Mouse (Mus musculus) liver, embryonic 15.5 days (tissue): ENCODE measurements around the gene 0610010K14Rik. TPM values are rescaled to one million over a fixed set of nuclear protein-coding genes. Genes with fewer than 3 reads are reported as not detected.

ENCODE experiments used
- ATAC-seq: fragments of 200-750 bp; cut with Nextera tagmentation; 2 replicates; pipeline ENCODE4 v1.8.0; 2017; ENCODE audit warnings: moderate number of reproducible peaks, mild to moderate bottlenecking, moderate library complexity; ENCODE audit not compliant: insufficient read depth
- H3K27ac ChIP-seq: fragments of 300-500 bp; sonication (generic); replicated peaks from 2 replicates; pipeline ENCODE4 v1.5.1; 2015; ENCODE audit warnings: mild to moderate bottlenecking, inconsistent platforms
- H3K27me3 ChIP-seq: fragments of 300-500 bp; sonication (generic); 2 replicates; pipeline ENCODE4 v1.6.1; 2015; ENCODE audit warnings: mild to moderate bottlenecking, inconsistent platforms
- H3K36me3 ChIP-seq: fragments of 300-500 bp; sonication (generic); replicated peaks from 2 replicates; pipeline ENCODE4 v1.6.1; 2015; ENCODE audit warnings: moderate library complexity, mild to moderate bottlenecking, inconsistent platforms
- H3K4me1 ChIP-seq: fragments of 300-500 bp; sonication (generic); replicated peaks from 2 replicates; pipeline ENCODE4 v1.6.1; 2015; ENCODE audit warnings: inconsistent platforms
- H3K4me2 ChIP-seq: fragments of 300-500 bp; sonication (generic); 2 replicates; pipeline ENCODE4 v1.6.1; 2015; ENCODE audit warnings: moderate library complexity, mild to moderate bottlenecking, inconsistent platforms
- H3K4me3 ChIP-seq: fragments of 300-500 bp; sonication (generic); replicated peaks from 2 replicates; pipeline ENCODE4 v1.5.1; 2015; ENCODE audit warnings: mild to moderate bottlenecking, inconsistent platforms
- H3K9ac ChIP-seq: fragments of 300-500 bp; sonication (generic); 2 replicates; pipeline ENCODE4 v1.6.1; 2015; ENCODE audit warnings: moderate library complexity, mild to moderate bottlenecking, inconsistent platforms
- H3K9me3 ChIP-seq: fragments of 300-500 bp; sonication (generic); replicated peaks from 2 replicates; pipeline ENCODE4 v1.6.1; 2016; ENCODE audit warnings: inconsistent platforms
- WGBS: fragments of 180-500 bp; shearing (Covaris S2); methylation state at CpG from one replicate; pipeline ENCODE4 v1.1.7; 2015; ENCODE audit warnings: mixed read lengths; ENCODE audit not compliant: insufficient replicate concordance; 5-methylcytosine and 5-hydroxymethylcytosine counted together
- polyA plus RNA-seq: library from polyadenylated mRNA; unstranded; fragments of >200 nt; fragmentation: Nextera tagmentation; extraction: Ambion mirVana; gene quantifications from 2 replicates; pipeline ENCODE4 v1.2.1, GENCODE M21; 2015

The 0610010K14Rik gene
- polyA plus RNA-seq = 57.1 and 62.2 TPM in 2 replicates

DNA sequence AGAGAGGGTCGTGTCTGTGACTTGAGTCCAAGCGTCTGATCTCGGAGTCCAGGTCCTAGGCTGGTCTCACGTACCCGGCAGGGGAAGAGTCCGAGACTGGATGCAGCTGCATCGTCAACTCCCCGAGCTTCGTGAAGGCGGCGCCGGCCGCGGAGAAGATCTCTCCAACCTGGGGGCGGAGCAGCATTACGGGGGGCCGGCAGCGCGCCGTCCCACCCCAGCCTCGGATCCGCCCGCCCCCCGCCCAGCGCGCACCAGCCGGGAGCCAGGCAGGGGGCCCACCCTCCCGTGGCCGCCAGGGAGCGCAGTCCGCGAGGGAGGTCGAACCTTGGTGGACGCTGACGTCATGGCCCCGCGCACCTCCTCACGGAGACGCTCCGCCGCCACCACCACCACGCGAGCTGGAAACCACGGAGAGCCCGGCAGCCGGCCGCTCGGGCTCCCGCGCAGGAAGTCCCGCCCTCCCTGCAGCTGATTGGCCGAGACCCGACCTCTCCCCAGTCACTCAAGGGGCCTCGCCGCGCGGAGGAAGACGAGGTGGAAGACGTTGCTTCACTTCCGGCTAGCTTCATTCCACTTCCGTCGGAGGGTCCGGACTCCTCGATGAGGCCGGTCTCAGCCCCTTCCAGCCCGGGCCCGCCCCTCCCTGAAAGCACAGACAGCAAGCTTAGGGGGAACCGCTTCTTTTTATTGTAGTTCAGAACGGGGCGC is at the start of gene 0610010K14Rik:
TSS of gene 0610010K14Rik (minus strand) at position 458 of the 711 bp plus-strand sequence.
- H3K9ac ChIP-seq = peak within 1 kb of the TSS; percentile 96
- peak within 1 kb of the TSS; percentile 93 for H3K4me3 ChIP-seq
- peak; percentile 90 for ATAC-seq
- H3K9me3 ChIP-seq = no peaks in the 10 kb centered on the region
- WGBS = under 1% methylated on average over 70 of the region's 70 CpGs
- peaks cover 18% of the 10 kb centered on the region for H3K36me3 ChIP-seq
- H3K4me2 ChIP-seq = peak within 1 kb of the TSS; percentile 92
- H3K27ac ChIP-seq = peak within 1 kb of the TSS; percentile 96
- peaks cover 1% of the 10 kb centered on the region; the same call in 1 of the 2 replicates for H3K27me3 ChIP-seq
- peaks cover 61% of the 10 kb centered on the region for H3K4me1 ChIP-seq

DNA sequence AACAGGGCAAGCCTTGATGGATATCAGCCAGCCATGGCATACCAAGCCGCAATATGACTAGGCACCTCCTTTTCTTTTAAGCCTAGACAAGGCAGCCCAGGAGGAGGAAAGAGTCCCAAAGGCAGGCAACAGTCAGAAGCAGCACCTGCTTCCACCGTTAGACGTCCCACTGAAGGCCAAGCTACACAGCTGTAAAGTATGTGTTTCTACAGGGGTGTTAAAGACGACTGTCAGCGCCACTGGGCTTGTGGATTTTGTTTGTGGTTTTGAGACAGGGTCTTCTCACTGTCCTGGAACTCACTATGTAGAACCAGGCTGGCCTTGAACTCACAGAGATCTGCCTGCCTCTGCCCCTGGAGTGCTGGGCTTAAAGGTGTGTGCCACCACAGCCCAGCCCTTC is 48.0 kb upstream of the 0610010K14Rik start:
- Histone ChIP-seq H3K9ac (no peak overlapping the region), H3K27ac (no peak overlapping the region), H3K4me2 (no peak overlapping the region), H3K4me3 (no peak overlapping the region), H3K36me3 (no peaks in the 10 kb centered on the region), H3K4me1 (no peaks in the 10 kb centered on the region), H3K27me3 (peaks cover 6% of the 10 kb centered on the region), H3K9me3 (no peaks in the 10 kb centered on the region)
- WGBS = 52% methylated on average over 5 of the region's 5 CpGs
- no peak for ATAC-seq

DNA sequence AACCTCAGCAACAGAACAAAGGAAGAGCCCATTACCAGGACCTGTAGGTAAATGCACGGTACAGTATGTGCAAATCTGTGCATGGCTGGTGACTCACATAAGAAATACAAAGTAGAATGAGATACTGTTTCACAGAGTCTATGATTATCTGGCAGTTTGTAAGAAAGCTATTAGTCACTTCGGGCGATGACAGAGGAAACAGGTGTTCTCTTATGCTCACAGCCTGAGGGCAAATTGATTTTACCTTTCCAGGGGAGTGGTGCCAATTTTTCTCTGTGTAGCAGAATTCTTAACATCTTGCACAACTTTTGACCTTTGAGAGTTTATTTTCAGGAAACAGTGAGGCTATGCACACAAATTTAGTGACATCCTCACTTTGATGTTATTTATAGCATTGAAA is 47.0 kb upstream of the 0610010K14Rik start:
- Histone ChIP-seq H3K4me2 (no peak overlapping the region), H3K27me3 (peaks cover 6% of the 10 kb centered on the region), H3K36me3 (no peaks in the 10 kb centered on the region), H3K27ac (no peak overlapping the region), H3K9ac (no peak overlapping the region), H3K4me3 (no peak overlapping the region), H3K4me1 (no peaks in the 10 kb centered on the region), H3K9me3 (no peaks in the 10 kb centered on the region)
- ATAC-seq = no peak
- WGBS = 41% methylated on average over 3 of the region's 3 CpGs

DNA sequence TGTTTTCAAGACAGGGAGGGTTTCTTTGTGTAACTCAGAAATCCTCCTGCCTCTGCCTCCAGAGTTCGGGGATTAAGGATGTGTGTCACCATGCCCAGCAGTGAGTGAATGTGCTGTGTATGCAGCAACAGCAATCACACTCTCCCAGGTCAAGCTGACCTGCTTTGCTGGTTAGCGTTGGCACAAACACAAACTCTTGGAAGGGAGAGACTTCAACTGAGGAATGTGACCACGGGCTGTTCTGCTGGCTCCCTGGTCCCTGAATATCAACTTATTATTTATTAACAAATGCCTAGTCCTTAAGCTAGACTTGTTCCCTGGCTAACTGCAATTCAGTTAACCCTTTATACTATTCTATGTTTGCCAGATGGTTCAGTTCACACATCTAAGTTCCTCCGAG is 46.0 kb upstream of the 0610010K14Rik start:
- no peaks in the 10 kb centered on the region for H3K9me3 ChIP-seq
- no peak overlapping the region for H3K4me3 ChIP-seq
- no peak for ATAC-seq
- 65% methylated on average over 4 of the region's 4 CpGs for WGBS
- H3K27me3 ChIP-seq = peaks cover 6% of the 10 kb centered on the region
- H3K9ac ChIP-seq = no peak overlapping the region
- no peaks in the 10 kb centered on the region for H3K36me3 ChIP-seq
- no peak overlapping the region for H3K4me2 ChIP-seq
- H3K27ac ChIP-seq = no peak overlapping the region
- no peaks in the 10 kb centered on the region for H3K4me1 ChIP-seq

DNA sequence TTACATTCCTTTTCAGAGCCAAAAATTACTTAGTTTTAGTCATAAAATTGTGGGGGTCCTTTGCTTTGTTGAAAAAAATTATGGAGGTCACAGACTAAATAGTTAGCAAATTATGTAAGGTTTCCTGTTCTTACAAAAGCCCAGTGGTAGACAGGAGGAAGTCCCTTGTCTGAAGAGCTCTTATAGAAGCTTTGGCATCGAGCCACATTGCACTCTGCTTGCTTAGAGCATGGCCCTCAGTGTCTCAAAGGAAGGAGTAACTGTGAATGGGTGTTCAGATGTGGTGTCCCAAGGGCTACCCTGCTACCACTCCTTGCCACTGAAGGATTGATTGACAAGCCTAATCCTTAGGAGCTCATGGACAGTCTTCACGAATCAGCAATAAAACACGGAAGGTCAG is 42.7 kb upstream of the 0610010K14Rik start:
- Histone ChIP-seq H3K36me3 (no peaks in the 10 kb centered on the region), H3K9me3 (no peaks in the 10 kb centered on the region), H3K4me1 (no peaks in the 10 kb centered on the region), H3K27ac (no peak overlapping the region), H3K9ac (no peak overlapping the region), H3K4me2 (no peak overlapping the region), H3K4me3 (no peak overlapping the region), H3K27me3 (no peaks in the 10 kb centered on the region)
- 31% methylated on average over 3 of the region's 3 CpGs for WGBS
- no peak for ATAC-seq

DNA sequence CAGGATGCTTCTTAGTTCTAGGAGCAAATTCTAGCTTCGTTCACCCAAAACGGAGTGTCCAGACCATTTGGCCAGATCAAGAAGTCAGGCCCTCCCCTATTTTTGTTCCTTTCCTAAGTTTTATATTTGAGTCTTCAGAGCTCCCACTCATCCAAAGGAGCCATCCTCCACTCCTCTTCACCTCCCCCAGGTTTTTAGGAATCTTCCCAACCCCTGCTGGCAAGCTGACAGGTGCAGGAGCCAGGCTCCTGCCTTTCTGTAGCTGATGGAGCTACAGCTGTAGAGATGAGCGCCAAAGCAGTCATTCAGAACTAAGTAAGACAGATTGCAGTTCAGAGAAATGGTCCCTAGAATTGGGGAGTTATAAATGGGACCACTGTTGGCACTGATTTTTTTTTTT is 41.2 kb upstream of the 0610010K14Rik start:
- Histone ChIP-seq H3K4me1 (no peaks in the 10 kb centered on the region), H3K4me3 (no peak overlapping the region), H3K4me2 (no peak overlapping the region), H3K36me3 (no peaks in the 10 kb centered on the region), H3K27me3 (no peaks in the 10 kb centered on the region), H3K27ac (no peak overlapping the region), H3K9me3 (no peaks in the 10 kb centered on the region), H3K9ac (no peak overlapping the region)
- WGBS = 61% methylated on average over 3 of the region's 3 CpGs
- no peak for ATAC-seq

DNA sequence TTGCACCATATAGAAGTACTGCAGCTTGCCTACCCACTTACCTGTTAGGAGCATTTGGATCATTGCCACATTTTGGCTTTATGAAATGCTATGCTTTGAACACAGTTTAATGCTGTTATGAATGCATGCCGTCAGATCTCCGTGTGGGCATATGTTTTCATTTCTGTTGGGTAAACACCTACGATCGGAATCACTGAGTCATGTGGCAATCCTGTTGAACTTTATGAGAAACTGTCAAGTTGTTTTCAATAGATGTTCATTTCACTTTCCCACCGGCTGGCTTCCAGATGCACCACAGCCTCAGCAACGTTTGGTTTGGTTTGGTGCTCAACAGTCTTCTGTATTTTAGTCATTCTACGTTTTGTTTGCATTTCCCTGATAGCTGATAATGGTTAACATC is 33.9 kb upstream of the 0610010K14Rik start:
- no peaks in the 10 kb centered on the region for H3K36me3 ChIP-seq
- H3K9ac ChIP-seq = no peak overlapping the region
- no peaks in the 10 kb centered on the region for H3K9me3 ChIP-seq
- no peaks in the 10 kb centered on the region for H3K27me3 ChIP-seq
- 65% methylated on average over 7 of the region's 7 CpGs for WGBS
- ATAC-seq = no peak
- no peak overlapping the region for H3K4me2 ChIP-seq
- no peaks in the 10 kb centered on the region for H3K4me1 ChIP-seq
- H3K4me3 ChIP-seq = no peak overlapping the region
- no peak overlapping the region for H3K27ac ChIP-seq

DNA sequence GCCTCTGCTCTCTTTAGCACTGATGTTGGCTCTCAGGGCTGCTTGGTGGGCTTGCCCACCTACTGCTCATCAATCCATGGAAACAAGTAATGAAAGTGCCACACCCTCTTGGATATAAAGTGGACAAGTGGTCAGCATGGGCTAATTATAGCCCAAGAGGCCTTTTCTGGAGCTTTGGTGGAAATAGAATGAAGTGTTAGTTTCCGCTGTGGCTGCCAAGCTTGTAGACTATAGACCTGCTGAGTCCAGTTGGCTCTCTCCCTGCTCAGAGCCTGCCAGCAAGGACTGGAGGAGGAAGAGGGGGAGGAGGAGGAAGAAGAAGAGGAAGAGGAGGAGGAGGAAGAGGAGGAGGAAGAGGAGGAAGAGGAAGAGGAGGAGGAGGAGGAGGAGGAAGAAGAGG is 28.7 kb upstream of the 0610010K14Rik start:
- H3K9me3 ChIP-seq = no peaks in the 10 kb centered on the region
- 89% methylated on average over 1 of the region's 1 CpGs for WGBS
- H3K27me3 ChIP-seq = no peaks in the 10 kb centered on the region; the same call in 1 of the 2 replicates
- no peaks in the 10 kb centered on the region for H3K36me3 ChIP-seq
- no peak overlapping the region for H3K27ac ChIP-seq
- H3K4me1 ChIP-seq = no peaks in the 10 kb centered on the region
- ATAC-seq = no peak
- no peak overlapping the region for H3K4me2 ChIP-seq
- H3K4me3 ChIP-seq = no peak overlapping the region
- no peak overlapping the region for H3K9ac ChIP-seq

DNA sequence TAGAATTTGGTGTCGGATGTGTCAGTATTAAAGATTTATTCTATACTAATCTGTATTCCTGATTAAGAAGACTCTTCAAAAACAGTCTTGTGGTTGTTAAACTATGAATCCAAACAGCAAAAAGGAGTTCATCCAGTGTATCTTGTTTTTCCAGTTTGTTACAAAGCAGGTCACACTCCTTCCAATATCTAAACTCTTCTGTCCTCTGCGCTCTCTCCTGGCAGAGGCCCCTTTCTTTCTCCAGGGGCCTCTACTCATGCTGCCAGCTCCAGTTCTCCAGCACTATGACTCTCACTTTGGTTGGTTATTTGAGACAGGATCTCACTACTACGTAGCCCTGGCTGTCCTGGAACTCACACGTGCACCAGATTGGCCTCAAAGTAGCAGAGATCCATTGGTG is 28.1 kb upstream of the 0610010K14Rik start:
- H3K9me3 ChIP-seq = no peaks in the 10 kb centered on the region
- peaks cover 1% of the 10 kb centered on the region; the same call in 1 of the 2 replicates for H3K27me3 ChIP-seq
- H3K4me3 ChIP-seq = no peak overlapping the region
- no peak overlapping the region for H3K4me2 ChIP-seq
- no peak overlapping the region for H3K9ac ChIP-seq
- no peaks in the 10 kb centered on the region for H3K4me1 ChIP-seq
- no peak for ATAC-seq
- 48% methylated on average over 4 of the region's 4 CpGs for WGBS
- H3K27ac ChIP-seq = no peak overlapping the region
- H3K36me3 ChIP-seq = no peaks in the 10 kb centered on the region

DNA sequence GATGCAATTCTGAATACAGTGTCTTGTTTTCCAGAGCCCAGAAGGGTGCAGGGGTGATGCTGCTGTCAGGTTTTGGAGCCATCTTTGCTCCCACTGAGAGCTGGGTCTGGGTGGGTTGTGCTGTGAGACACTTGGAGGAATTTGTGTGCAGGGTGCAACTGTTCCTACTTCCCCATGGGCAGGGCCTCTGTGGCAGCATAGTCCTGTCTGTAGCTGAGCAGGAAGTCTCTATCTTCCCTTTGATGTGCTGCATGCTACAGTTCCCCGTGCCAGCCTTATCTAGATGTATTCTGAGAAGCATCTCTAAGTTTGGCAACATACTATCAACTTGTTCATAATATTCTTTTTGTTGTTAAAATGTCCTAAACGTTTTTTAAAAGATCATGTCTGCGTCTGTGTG is 27.5 kb upstream of the 0610010K14Rik start:
- ATAC-seq = no peak
- Histone ChIP-seq H3K4me2 (no peak overlapping the region), H3K9me3 (no peaks in the 10 kb centered on the region), H3K4me3 (no peak overlapping the region), H3K27me3 (peaks cover 4% of the 10 kb centered on the region; the same call in 1 of the 2 replicates), H3K4me1 (no peaks in the 10 kb centered on the region), H3K36me3 (no peaks in the 10 kb centered on the region), H3K27ac (no peak overlapping the region), H3K9ac (no peak overlapping the region)
- 27% methylated on average over 3 of the region's 3 CpGs for WGBS

DNA sequence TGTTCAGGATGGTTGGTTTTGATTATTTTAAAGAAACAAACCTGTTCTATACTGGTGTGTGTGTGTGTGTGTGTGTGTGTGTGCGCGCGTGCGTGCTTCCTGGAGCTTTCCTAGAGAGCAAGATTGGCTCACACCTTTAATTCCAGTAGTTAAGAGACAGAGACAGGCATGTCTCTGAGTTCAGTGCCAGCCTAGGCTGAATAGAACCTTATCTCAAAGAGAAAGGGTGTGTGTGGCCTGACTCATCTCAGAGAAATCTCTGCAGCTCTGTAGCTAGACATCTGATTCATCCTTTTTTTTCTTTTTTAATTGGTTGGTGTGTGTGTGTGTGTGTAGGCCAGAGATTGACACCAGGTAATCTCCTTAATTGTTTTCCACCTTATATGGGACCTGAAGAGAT is 21.3 kb upstream of the 0610010K14Rik start:
- no peak overlapping the region for H3K4me2 ChIP-seq
- no peaks in the 10 kb centered on the region for H3K9me3 ChIP-seq
- 77% methylated on average over 4 of the region's 4 CpGs for WGBS
- no peak overlapping the region for H3K9ac ChIP-seq
- ATAC-seq = no peak
- no peak overlapping the region for H3K27ac ChIP-seq
- no peaks in the 10 kb centered on the region for H3K36me3 ChIP-seq
- peaks cover 11% of the 10 kb centered on the region for H3K4me1 ChIP-seq
- H3K4me3 ChIP-seq = no peak overlapping the region
- peaks cover 38% of the 10 kb centered on the region for H3K27me3 ChIP-seq
